Mouse (Mus musculus) cerebellum, adult 11 months (tissue): ENCODE results near the gene Mall.
A peak's percentile ranks its signal among the peaks of the same experiment; 100 is the strongest.

Source experiments
- DNase-seq: peaks from one replicate; pipeline ENCODE4 v3.0.0; 2022

Gene Mall

DNA sequence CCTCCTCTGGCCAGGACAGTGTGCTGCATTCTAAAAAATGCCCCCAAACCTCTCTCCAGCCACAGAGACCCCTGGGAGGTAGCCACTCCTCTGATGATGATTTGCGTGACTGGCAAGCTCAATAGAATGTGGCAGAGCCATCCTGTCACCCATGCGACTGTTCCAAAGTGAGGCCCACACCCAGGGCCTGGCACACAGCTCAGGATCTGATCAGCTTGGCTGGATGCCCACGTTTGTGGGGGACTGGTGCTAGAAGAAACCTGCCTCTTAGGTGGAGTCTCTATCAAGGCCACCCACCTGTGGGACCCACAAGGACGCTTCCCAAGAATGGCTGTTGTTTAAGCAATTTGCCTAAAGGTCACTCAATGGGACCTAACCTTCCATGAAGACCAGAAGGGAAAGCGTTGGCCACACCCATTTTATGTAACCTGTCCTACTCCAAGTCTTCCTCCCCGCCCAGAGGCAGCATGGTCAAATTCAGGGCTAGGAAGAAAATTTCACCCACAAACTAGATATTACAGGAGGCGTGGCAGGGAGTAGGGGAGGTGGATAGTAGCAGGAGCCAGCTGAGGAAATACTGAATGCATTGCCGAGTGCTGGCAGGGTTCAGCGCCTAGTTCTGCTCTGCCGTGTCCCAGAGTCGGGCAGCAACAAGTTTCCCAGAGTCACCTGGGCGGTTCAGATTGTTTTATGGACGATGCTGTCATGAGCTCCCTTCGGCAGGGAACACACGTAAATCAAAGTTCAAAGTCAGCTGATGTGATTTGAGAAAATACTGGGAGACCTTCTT, 876 bp downstream of the Mall start:
- DNase-seq: no peak

DNA sequence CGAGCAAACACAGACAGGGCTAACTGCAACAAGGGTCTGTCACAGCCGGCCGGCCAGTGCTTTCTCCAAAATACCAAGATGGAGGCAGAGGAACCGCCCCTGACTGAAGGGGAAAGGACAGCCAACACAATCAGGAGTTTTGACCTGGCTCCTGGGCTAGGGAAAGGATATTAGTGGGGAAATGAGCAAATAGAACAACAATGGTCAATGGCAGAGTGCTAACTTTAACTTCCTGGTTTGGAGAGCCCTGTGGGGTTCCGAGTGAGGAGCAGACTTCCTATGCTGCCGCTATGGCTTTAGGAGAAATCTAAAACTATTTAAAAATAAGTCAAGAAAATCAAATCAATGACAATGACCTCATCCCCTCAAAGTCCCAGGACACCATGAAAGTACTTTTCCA, 1.6 kb downstream of the Mall start:
- DNase-seq: no peak

DNA sequence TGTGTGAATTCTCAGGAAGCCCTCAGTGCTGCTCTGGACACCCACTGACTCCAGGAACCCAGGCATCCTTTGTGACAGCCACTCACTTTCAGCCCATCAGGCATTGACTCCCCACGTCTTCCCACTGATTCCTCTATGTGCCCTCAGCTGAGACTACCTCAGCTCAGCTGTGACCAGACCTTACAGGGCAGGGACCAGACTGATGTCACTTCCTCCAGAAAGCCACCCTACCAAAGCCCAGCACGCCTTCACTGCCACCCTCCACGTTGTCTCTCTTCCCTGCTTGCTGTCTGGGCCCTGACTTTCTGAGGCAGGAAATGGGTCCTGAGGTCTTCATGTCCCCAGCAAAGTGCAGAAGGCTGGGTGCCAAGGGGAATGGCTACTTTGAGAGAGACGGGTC, 6.5 kb downstream of the Mall start:
- no peak for DNase-seq

DNA sequence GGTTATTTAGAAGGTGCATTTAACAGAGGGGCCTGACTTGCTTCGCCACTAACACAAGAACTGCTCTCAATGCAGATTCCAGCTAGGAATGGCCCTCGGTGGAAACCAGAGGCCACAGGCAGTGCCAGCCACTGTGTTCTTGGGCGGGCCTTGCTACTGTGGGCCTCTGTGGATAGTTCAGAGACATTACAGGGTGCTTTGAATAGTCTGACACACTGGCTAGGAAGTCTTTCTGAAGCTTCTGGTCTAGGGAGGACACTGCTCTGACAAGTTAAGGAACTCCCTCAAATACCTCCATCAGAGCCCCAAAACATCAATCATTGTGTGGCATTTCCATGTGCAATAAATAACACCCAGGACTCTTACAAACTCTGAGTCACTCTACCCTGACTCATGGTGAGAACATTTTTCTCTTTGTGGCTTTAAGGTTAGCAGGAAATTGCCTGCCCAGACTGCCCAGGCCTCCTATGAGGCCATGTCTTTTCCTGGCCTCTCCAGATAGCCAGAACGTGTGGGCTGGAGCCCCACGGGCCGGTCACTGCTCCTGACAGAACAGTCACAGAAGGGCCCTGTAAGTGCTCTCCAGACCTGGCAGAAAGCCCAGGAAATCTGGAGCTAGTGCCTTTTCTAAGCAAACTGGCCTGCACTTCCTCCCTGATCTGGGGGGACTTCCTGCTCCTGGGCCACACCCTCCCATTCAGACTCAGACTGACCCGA, 7.4 kb downstream of the Mall start:
- DNase-seq: peak; percentile 80

DNA sequence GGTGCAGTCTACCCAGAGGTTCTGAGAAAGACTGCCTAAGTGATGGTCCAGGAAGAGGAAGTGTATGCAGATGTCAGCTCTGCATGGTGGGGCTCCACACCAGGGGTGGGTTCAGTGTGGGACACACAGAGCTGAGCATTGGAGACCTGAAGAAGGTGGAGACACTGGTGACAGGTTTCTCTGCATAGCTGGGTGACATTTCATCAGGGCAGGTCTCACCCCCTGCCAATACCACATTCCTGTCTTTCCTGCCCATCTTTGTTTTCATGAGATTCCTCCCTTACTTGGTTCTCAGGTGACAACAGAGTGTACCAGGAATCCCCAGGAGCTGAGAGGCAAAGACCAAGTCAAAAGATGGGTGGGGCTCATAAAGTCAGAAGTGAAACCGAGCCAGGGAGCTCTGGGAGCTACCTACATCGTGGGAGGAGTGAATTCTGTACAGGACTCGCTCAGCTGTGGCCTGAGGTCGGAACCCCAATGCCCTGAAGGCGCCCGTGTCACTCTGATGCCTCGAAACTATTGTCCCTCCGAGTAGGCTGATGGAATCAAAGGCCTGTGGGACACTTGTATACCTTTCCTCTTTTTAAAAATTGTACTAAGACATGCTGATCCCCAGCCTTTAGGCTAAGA, 10.8 kb downstream of the Mall start:
- no peak for DNase-seq

DNA sequence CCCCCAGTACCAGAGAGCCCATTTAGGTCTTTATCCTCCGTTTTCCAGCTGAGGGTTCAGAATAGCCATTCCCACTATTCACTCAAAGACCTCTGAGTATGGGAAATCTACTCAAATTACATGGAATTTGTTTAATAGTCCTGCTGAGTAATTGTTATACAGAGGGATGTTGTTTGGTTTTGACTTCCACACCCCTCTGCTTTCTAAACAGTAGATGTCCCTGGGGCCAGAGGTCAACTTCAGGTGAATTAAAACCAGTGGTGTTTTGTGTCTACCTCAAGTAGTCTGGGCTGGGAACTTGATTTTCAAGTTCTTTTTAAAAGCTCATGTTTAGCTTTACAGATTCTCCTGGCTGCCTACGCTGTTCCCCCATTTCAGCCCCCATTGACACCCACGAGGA, 15.0 kb downstream of the Mall start:
- no peak for DNase-seq

DNA sequence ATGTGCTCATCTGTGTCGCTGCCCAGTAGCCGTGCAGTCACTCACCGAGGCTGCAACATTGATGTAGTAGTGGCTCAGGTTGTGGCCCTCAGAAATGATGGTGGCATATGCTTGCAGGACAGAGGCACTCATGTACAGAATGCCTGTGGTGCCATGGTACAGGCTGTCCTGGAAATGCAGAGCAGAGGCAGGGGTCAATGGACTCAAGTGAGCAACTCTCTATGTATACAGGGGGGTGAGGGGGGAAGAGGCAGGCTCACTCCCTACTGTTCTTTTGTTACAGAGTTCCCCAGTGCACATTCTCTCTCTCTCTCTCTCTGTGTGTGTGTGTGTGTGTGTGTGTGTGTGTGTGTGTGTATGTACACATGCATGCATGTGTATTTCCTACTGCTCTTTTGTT, 20.9 kb downstream of the Mall start:
- DNase-seq: no peak

DNA sequence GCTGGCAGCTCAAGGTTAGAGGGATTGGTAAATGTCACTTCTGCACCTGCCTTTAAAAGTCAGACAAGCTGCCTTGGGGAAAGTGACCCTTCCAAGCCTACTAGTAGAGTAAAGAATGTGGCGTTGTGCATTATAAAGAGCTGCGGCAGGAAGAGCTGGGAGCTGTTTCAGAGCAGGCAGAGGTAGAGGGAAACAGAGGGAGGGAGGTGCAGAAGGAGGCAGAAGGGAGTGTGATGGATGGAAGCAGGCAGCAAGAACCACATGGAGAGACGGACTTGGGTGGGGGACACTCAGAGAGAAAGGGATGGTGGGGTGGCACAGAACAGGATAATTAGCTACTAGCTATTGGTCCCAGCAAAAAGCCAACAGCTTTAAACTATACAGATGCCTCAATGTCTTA, 21.7 kb downstream of the Mall start:
- DNase-seq: no peak

DNA sequence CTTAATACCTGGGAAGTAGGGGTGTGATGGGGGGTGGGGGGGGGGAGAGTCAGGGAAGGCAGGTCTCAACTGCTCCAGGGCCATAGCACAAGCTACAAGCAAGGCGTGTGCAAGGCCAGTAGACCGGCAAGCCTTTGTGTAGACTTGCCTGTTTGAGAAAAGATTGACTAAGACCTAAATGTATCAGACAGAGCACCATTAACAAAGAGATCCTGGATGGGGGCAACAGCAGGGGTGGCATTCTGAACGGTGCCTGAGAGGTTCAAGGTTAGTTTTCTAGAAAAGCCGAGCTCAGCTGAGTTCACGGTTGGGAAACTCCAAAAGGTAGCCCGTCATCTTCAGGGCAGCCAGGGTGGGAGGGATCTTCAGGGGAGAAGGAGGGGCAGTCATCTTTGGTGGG, 24.5 kb downstream of the Mall start:
- DNase-seq: no peak

DNA sequence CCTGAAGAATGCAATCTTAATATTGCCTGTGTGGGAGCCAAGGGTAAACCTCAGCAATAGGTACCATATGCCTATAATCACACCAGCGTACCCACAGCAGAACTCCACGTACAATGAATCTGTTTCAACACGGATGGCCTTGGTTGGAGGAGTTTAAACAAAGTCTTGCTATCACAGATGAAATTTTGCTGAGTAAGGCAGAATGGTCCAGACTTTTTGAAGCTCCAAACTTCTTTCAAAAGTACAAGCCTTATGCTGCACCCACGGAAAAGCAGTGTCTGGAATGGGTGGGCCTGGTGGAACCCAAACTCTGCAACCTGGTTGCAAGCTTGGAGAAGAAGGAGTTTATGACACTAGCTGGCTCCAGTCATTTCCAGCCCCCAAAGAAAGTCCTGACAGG, 40.5 kb downstream of the Mall start:
- DNase-seq: no peak

DNA sequence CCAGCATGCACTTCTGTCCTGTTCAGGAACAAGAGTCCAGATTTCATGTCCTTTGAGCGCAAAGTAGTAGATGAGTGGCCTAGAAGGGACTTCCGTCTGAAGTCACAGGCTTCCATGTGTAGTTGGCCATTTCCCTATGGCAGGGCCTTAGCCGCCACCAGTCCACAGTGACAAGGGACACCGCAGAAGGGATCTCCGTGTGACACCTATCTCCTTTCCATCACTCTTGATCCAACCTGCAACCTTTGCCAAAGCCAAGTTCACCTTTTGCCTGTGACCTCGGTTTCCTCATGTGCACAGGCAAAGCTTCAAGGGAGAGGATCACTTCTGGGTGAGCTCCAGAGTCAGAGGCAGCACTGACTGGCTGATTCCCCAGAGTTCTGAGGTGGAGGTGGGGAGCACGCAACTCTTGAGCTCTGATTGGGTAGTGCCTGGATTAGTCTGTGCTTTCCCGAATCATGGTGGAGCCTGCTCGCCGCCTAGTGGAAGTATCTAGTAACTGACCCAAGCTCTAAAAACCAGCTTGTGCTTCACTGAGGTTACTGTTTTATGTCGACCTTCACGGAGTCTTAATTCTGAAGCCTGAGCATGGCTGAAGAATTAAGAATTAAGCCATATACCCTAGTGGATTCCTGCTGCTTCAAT, 45.9 kb downstream of the Mall start:
- DNase-seq: peak; percentile 43

DNA sequence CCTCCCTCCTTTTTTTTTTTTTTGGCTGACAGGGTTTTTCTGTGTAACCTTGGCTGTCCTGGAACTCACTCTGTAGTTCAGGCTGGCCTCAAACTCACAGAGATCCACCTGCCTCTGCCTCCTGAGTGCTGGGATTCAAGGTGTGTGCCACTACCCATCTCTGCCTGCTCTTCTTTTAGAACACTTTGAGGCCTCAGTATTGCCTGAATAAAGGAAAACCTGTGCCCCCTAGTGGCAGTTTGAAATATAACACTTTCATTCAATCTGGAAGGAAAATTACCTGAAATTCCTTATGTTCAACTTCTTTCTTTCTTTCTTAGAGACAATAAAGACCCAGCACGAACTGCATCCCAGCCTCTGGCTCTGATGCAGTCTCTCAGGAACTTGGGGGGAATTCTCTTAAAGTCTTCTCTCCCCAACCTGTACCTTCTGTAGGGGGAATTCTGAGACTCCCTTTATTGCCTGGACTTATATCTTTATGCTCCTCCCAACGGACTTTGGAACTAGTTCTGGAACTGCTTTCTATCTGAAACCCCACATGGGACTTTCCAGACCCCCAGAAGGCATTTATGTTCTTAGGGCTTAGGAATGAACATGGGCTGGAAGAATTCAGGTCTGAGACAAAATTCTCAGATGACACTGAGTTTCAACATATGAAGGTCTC, 61.8 kb downstream of the Mall start:
- DNase-seq: no peak

DNA sequence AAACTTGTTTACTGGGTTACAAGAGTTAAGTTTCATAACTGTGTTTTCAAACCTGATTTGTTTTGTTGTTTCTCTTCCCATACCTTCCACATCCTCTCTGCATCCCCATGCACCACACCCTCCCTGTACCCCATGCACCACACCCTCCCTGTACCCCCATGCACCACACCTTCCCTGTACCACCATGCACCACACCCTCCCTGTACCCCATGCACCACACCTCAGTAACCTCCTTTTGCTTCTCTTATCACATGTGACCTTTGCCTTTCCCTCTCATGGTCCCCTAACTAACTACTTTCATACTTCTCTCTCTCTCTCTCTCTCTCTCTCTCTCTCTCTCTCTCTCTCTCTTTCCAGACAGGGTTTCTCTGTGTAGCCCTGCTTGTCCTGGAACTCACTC, 62.7 kb downstream of the Mall start:
- DNase-seq: no peak

DNA sequence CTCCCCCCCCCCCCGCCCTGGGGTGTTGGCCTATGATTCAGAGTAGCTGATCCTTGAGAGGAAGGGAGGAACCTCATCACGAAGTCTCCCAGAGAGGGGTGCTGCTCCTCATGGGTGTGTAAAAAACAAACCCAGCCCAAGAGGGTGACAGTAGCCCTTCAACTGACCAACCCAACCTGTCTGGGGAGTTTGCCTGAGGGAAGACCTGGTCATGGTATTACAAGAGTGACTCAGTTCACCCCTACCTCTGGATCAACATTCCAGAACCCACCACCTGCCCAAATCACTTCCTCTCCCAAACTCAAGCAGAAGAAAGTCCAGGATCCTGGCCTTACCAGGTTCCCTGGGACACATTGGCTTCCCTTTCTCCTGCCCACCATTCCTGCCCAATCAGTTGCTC, 67.0 kb downstream of the Mall start:
- DNase-seq: no peak

DNA sequence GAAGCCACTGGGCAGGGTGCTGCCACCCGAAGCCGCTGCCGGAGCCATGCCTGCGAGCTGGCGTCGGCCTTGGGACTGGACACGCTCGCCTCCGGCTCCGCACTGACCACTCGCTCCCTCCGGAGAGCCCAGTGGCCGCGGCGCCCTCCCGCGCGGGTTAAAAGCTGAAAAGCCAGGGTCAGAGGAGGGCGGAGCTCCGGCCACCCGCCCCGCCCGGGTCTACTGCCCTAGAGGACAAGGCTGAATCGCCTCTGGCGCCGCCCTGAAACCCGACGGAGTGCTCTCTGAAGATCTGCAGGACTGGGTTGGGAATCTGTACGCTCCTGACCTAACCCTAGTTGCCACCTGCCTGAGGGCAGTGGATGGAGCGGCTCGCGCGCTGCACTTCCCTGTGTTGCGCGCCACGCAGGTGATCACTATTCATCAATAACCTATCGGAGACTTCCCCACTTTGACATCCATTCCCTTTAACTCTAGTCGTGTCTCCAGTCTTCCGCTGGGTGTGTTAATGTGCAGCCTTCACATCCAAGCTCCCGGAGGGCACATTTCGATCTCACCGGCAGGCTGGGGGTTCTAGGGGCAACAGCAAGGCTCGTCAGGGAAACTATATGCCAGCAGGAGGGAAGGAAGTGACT, 73.5 kb downstream of the Mall start, which contains the start of gene Mal:
TSS of gene Mal (minus strand) at position 610 of the 635 bp plus-strand sequence.
- DNase-seq: no peak

DNA sequence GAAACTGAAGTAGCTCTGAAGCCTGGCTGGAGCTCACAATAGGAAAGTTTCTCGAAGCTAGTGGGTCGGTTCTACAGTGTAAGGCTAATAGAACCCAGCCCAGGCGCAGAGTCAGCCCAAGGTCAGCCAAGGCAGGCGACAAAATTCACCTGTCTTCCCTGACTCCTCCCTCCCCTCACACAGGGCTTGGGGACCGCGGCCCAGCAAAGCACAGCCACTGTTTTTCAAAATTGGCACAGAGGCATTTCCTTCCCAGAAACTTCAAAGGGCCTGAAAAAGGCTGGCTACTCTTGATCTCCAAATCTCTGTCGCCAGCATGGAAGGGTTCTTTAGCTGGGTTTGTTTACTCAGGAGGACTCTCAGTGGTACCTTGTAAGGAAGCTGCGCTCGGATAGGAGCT, 74.3 kb downstream of the Mall start:
- DNase-seq: no peak

DNA sequence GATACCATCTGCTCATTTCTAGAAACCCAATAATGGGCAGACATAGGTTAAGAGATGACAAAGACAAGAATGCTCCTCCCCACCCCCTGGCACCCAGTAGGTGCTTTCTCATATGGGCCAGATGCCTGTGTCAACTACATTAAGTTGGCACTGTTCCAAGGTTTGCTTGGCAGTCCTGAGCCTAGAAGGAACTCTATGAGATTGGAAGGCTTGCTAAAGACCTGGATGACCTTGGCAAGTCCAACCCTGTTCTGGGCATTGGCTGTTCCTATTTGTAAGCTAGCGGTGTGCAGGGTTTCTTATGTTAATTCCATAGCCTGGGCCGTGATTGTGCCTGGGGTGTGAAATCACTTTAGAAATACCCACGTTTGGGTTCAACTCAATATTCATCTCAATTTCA, 74.9 kb downstream of the Mall start:
- DNase-seq: no peak
